In the genomic region with DNA sequence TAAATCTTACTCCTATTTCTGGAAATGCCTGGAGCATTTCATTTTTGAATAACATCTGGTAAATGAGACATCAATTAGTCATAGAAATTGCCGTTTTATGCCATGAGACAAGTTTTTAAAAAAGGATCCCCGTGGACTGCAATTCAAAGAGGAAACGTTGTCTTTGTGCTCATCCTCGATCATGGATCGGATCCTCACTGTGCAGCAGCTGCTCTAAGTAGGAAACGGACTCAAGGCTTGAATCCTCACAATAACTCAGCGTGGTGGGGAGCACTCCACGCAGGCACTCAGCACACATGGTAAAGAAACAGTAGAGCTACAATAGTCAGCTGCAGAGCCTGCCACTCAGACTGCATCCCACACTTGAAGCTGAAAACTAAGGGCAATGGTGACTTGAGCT, we compare ENCODE assay signal across 32 mouse cellular contexts. TPM values are rescaled to one million over a fixed set of nuclear protein-coding genes. Genes with fewer than 3 reads are reported as not detected.
DNase-seq lines count a peak whose midpoint lies in the region; ATAC-seq and TF ChIP-seq lines count a peak whose summit lies in the region.
"Had no signal": no experiment of that assay in that cellular context is flagged by ENCODE, and none has a peak within 500 bp of the region (broad histone marks: within the 10 kb centered on the region; RNA-seq: fewer than 3 reads in every experiment).

No protein-coding gene starts in this region.

- 40% methylated on average over 8 of the region's 8 CpGs for WGBS in midbrain, postnatal 0 days
- WGBS in midbrain, embryonic 16.5 days: 43% methylated on average over 8 of the region's 8 CpGs

- H3K9me3 ChIP-seq in midbrain, postnatal 0 days (ENCODE audit: low read length): no peaks in the 10 kb centered on the region
- no peaks in the 10 kb centered on the region for H3K9me3 ChIP-seq in midbrain, embryonic 16.5 days (replicated peaks; ENCODE audit: control insufficient read depth, low read length, poor library complexity, severe bottlenecking)
- H3K9me3 ChIP-seq: forebrain, embryonic 15.5 days; hindbrain, embryonic 13.5 days had no signal

- H3K4me1 ChIP-seq in midbrain, postnatal 0 days (ENCODE audit: insufficient read depth, low read length): no peaks in the 10 kb centered on the region
- H3K4me1 ChIP-seq in midbrain, embryonic 16.5 days (ENCODE audit: control insufficient read depth, insufficient read depth, low read length): no peaks in the 10 kb centered on the region; the same call in 1 of the 2 replicates
- peaks cover 3% of the 10 kb centered on the region; the same call in 1 of the 2 replicates for H3K4me1 ChIP-seq in embryonic fibroblast, embryonic 13.5 days (ENCODE audit: control insufficient read depth, insufficient read depth, low read length)
- H3K4me1 ChIP-seq: forebrain, embryonic 15.5 days had no signal

- no peak for TF ChIP-seq CTCF in midbrain, postnatal 0 days (IDR thresholded peaks at IDR 0.05)
- no peak for TF ChIP-seq CTCF in embryonic fibroblast, embryonic 13.5 days (IDR thresholded peaks at IDR 0.05; ENCODE audit: borderline replicate concordance, insufficient read depth, low read length)

- H3K9ac ChIP-seq in midbrain, postnatal 0 days (replicated peaks; ENCODE audit: low read length, poor library complexity, severe bottlenecking): no peak overlapping the region
- H3K9ac ChIP-seq in midbrain, embryonic 16.5 days (ENCODE audit: low read depth, low read length): no peak overlapping the region
- H3K9ac ChIP-seq: forebrain, embryonic 15.5 days; hindbrain, embryonic 13.5 days had no signal

- DNase-seq in frontal cortex, adult 2 months (ENCODE audit: extremely low spot score in 1 of 2, low spot score in 1 of 2): no peak
- peak; percentile 10 for DNase-seq in midbrain, postnatal 0 days (ENCODE audit: low spot score)
- DNase-seq in NIH3T3 (ENCODE audit: low read depth): peak; percentile 13
- DNase-seq in left cerebral cortex, adult 18-20 months (ENCODE audit: low spot score in 2 of 2): no peak
- no peak for DNase-seq in left cerebral cortex, adult 11 months (ENCODE audit: low spot score)
- DNase-seq: adrenal gland, postnatal 10 days; adrenal gland, postnatal 36 days; cerebellum, adult 11-12 months; cerebellum, adult 8-10 months; cerebellum, postnatal 10 days; cerebellum, postnatal 36 days; embryo, embryonic 11 days; gastrocnemius, postnatal 25 days; kidney, adult 18-20 months had no signal

- H3K4me2 ChIP-seq in midbrain, postnatal 0 days (ENCODE audit: low read depth, low read length, poor library complexity, severe bottlenecking): no peak overlapping the region
- no peak overlapping the region for H3K4me2 ChIP-seq in midbrain, embryonic 16.5 days (ENCODE audit: low read length)
- H3K4me2 ChIP-seq: forebrain, embryonic 15.5 days; heart, embryonic 11.5 days; hindbrain, embryonic 13.5 days had no signal

- H3K27me3 ChIP-seq in midbrain, postnatal 0 days (ENCODE audit: insufficient read depth, low read length): no peaks in the 10 kb centered on the region
- no peaks in the 10 kb centered on the region for H3K27me3 ChIP-seq in midbrain, embryonic 16.5 days (ENCODE audit: control insufficient read depth, insufficient read depth, low read depth, low read length)
- H3K27me3 ChIP-seq: forebrain, embryonic 15.5 days; hindbrain, embryonic 13.5 days had no signal

- ATAC-seq in frontal cortex, adult (ENCODE audit: low TSS enrichment): peak; percentile 57; the same call in 1 of the 2 replicates
- ATAC-seq in midbrain, postnatal 0 days (ENCODE audit: low FRiP score): no peak
- no peak for ATAC-seq in midbrain, embryonic 16.5 days
- ATAC-seq: activated CD4-positive, CD25-positive, alpha-beta regulatory T cell, adult 4 months; CD4-positive, CD25-positive, alpha-beta regulatory T cell, adult 4 months; forebrain, embryonic 15.5 days; hindbrain, embryonic 16.5 days; inflammation-experienced regulatory T-cells, adult 6 months; intestine, embryonic 16.5 days had no signal

- H3K27ac ChIP-seq in midbrain, postnatal 0 days (ENCODE audit: low read depth, low read length): no peak overlapping the region
- no peak overlapping the region for H3K27ac ChIP-seq in midbrain, embryonic 16.5 days (ENCODE audit: low read length)
- peak overlapping the region; percentile 20 for H3K27ac ChIP-seq in embryonic fibroblast, embryonic 13.5 days (ENCODE audit: insufficient read depth, low read length)
- H3K27ac ChIP-seq: forebrain, embryonic 15.5 days; hindbrain, embryonic 13.5 days had no signal

- no peaks in the 10 kb centered on the region for H3K36me3 ChIP-seq in midbrain, postnatal 0 days (ENCODE audit: insufficient read depth, low read length)
- H3K36me3 ChIP-seq in midbrain, embryonic 16.5 days (ENCODE audit: control insufficient read depth, insufficient read depth, low read length): no peaks in the 10 kb centered on the region
- H3K36me3 ChIP-seq: forebrain, embryonic 15.5 days; hindbrain, embryonic 13.5 days had no signal

- no peak for TF ChIP-seq POLR2A in embryonic fibroblast, embryonic 13.5 days (IDR thresholded peaks at IDR 0.05; ENCODE audit: low read depth, low read length)

- H3K4me3 ChIP-seq in midbrain, postnatal 0 days (ENCODE audit: low read depth, low read length): no peak overlapping the region
- H3K4me3 ChIP-seq in midbrain, embryonic 16.5 days (ENCODE audit: low read depth, low read length): no peak overlapping the region
- H3K4me3 ChIP-seq in embryonic fibroblast, embryonic 13.5 days (ENCODE audit: insufficient read depth, low read length): no peak overlapping the region
- H3K4me3 ChIP-seq: forebrain, embryonic 15.5 days; hindbrain, embryonic 13.5 days had no signal

RNA-seq across cellular contexts. Expression of gene Mrps14, which starts 18.1 kb away (rescaled TPM):
- 54.2 and 56.7 TPM in 2 replicates for polyA plus RNA-seq in frontal cortex, adult 2 months (2012; rRNA removed)
- total RNA-seq in midbrain, postnatal 0 days (2014; rRNA removed): 10.6 and 17.7 TPM in 2 replicates
- polyA plus RNA-seq in midbrain, postnatal 0 days (2015; fragmentation: Nextera tagmentation; extraction: Ambion mirVana): 110 and 111 TPM in 2 replicates
- polyA plus RNA-seq in midbrain, embryonic 16.5 days (2015; fragmentation: Nextera tagmentation; extraction: Ambion mirVana): 124 and 128 TPM in 2 replicates
- polyA plus RNA-seq in embryonic fibroblast, embryonic 13.5 days (2011; ENCODE audit: insufficient read length, low read depth, missing spikeins): 58.4 and 63.3 TPM in 2 replicates
- 10 to 100 TPM; 71.3 to 71.5 TPM for total RNA-seq in left cerebral cortex, adult 18-20 months (2021)

RNA-seq across cellular contexts. Expression of gene Tnn, which starts 23.5 kb away (rescaled TPM):
- polyA plus RNA-seq in frontal cortex, adult 2 months (2012; rRNA removed): 0.12 and 0.15 TPM in 2 replicates
- total RNA-seq in midbrain, postnatal 0 days (2014; rRNA removed): 0.11 and 0.14 TPM in 2 replicates
- 0.05 TPM in 1 of 2 replicates, not detected in the other for polyA plus RNA-seq in midbrain, postnatal 0 days (2015; fragmentation: Nextera tagmentation; extraction: Ambion mirVana)
- polyA plus RNA-seq in midbrain, embryonic 16.5 days (2015; fragmentation: Nextera tagmentation; extraction: Ambion mirVana): 0.04 and 0.06 TPM in 2 replicates
- polyA plus RNA-seq in embryonic fibroblast, embryonic 13.5 days (2011; ENCODE audit: insufficient read length, low read depth, missing spikeins): 23.8 and 79.4 TPM in 2 replicates
- total RNA-seq in left cerebral cortex, adult 18-20 months (2021): under 1 TPM; 0.21 to 0.28 TPM
- total RNA-seq: gastrocnemius, adult 8-10 months; gastrocnemius, postnatal 25 days; heart, adult 8-10 months; heart, postnatal 25 days; hematopoietic stem cell, adult 5-6 weeks; MEL had no signal
- polyA plus RNA-seq: C2C12; forebrain, embryonic 11.5 days; forebrain, embryonic 15.5 days; heart, embryonic 11.5 days had no signal

RNA-seq across cellular contexts. Expression of gene Cacybp, which starts 35.8 kb away (rescaled TPM):
- polyA plus RNA-seq in frontal cortex, adult 2 months (2012; rRNA removed): 56.7 and 61.8 TPM in 2 replicates
- 126 and 134 TPM in 2 replicates for total RNA-seq in midbrain, postnatal 0 days (2014; rRNA removed)
- 320 and 328 TPM in 2 replicates for polyA plus RNA-seq in midbrain, postnatal 0 days (2015; fragmentation: Nextera tagmentation; extraction: Ambion mirVana)
- 279 and 287 TPM in 2 replicates for polyA plus RNA-seq in midbrain, embryonic 16.5 days (2015; fragmentation: Nextera tagmentation; extraction: Ambion mirVana)
- 130 and 138 TPM in 2 replicates for polyA plus RNA-seq in embryonic fibroblast, embryonic 13.5 days (2011; ENCODE audit: insufficient read length, low read depth, missing spikeins)
- total RNA-seq in left cerebral cortex, adult 18-20 months (2021): 10 to 100 TPM; 83.7 to 95.0 TPM

Comparison
In these comparisons a context has a peak if more than half of its experiments do, and no peak if none do; other contexts are left out.
1. DNase-seq: peak in midbrain, postnatal 0 days (single experiment) and NIH3T3 (single experiment); none in frontal cortex, adult 2 months (0 of 2), left cerebral cortex, adult 18-20 months (0 of 2) and left cerebral cortex, adult 11 months (single experiment).
2. RNA of gene Tnn, which starts 23.5 kb away (polyA plus RNA-seq): 23.8 to 79.4 TPM in embryonic fibroblast, embryonic 13.5 days; 0.12 to 0.15 TPM in frontal cortex, adult 2 months, 0.04 to 0.06 TPM in midbrain, embryonic 16.5 days and 0.05 TPM in midbrain, postnatal 0 days; every median in the first group is over 10 times any median in the second.